Mouse (Mus musculus) heart, embryonic 14.5 days (tissue): ENCODE measurements around the gene Kat5. TPM values are rescaled to one million over a fixed set of nuclear protein-coding genes. Genes with fewer than 3 reads are reported as not detected.

ENCODE experiments used
- ATAC-seq: fragments of 200-750 bp; cut with Nextera tagmentation; 2 replicates; pipeline ENCODE4 v1.8.0; 2017; ENCODE audit warnings: low read depth, moderate TSS enrichment; ENCODE audit not compliant: insufficient number of reproducible peaks, insufficient read depth, low FRiP score
- H3K27ac ChIP-seq, 2 experiments: fragments of 200-500 bp in 1 of 2; fragments of 300-500 bp in 1 of 2; sonication (generic) in 1 of 2; replicated peaks in 1 of 2; 2 replicates each; pipeline ENCODE4 v1.5.1; 2012 to 2014; ENCODE audit warnings: low read depth in 2 of 2, low read length in 2 of 2, control low read depth in 1 of 2, mild to moderate bottlenecking in 1 of 2, mixed read lengths in 1 of 2; ENCODE audit not compliant: control insufficient read depth in 1 of 2, insufficient read depth in 1 of 2
- H3K27me3 ChIP-seq: fragments of 300-500 bp; sonication (generic); 2 replicates; pipeline ENCODE4 v1.6.1; 2014; ENCODE audit warnings: mild to moderate bottlenecking, low read length, control low read depth; ENCODE audit not compliant: control insufficient read depth, insufficient read depth
- H3K36me3 ChIP-seq: fragments of 300-500 bp; sonication (generic); 2 replicates; pipeline ENCODE4 v1.6.1; 2014; ENCODE audit warnings: mild to moderate bottlenecking, control low read depth, low read length, mixed read lengths; ENCODE audit not compliant: control insufficient read depth, insufficient read depth
- H3K4me1 ChIP-seq, 2 experiments: fragments of 200-500 bp in 1 of 2; fragments of 300-500 bp in 1 of 2; sonication (generic) in 1 of 2; 2 replicates each; pipeline ENCODE4 v1.6.1; 2012 to 2014; ENCODE audit warnings: low read length in 2 of 2, control low read depth in 1 of 2, mixed read lengths in 1 of 2; ENCODE audit not compliant: control insufficient read depth in 2 of 2, insufficient read depth in 2 of 2
- H3K4me2 ChIP-seq: fragments of 300-500 bp; sonication (generic); 2 replicates; pipeline ENCODE4 v1.6.1; 2014; ENCODE audit warnings: mild to moderate bottlenecking, low read length
- H3K4me3 ChIP-seq, 2 experiments: fragments of 200-500 bp in 1 of 2; fragments of 300-500 bp in 1 of 2; sonication (generic) in 1 of 2; 2 replicates each; pipeline ENCODE4 v1.5.1; 2012 to 2014; ENCODE audit warnings: low read length in 2 of 2, mild to moderate bottlenecking in 2 of 2, control low read depth in 1 of 2, low read depth in 1 of 2, moderate library complexity in 1 of 2; ENCODE audit not compliant: control insufficient read depth in 1 of 2, insufficient read depth in 1 of 2
- H3K9ac ChIP-seq: fragments of 300-500 bp; sonication (generic); 2 replicates; pipeline ENCODE4 v1.6.1; 2014; ENCODE audit warnings: mild to moderate bottlenecking, low read length
- H3K9me3 ChIP-seq: fragments of 300-500 bp; sonication (generic); 2 replicates; pipeline ENCODE4 v1.6.1; 2016; ENCODE audit warnings: low read length, control low read depth; ENCODE audit not compliant: control insufficient read depth
- WGBS: fragments of 180-500 bp; shearing (Covaris S2); extraction: QIAGEN DNeasy Blood & Tissue Kit; methylation state at CpG from one replicate; pipeline ENCODE4 v1.1.7; 2014; 5-methylcytosine and 5-hydroxymethylcytosine counted together
- polyA plus RNA-seq: library from polyadenylated mRNA; unstranded; fragments of >200 nt; fragmentation: Nextera tagmentation; extraction: Ambion mirVana; gene quantifications from 2 replicates; pipeline ENCODE4 v1.2.1, GENCODE M21; 2014

Kat5 gene
- polyA plus RNA-seq, 1 experiment from 2014 or later = 20.0 TPM

DNA sequence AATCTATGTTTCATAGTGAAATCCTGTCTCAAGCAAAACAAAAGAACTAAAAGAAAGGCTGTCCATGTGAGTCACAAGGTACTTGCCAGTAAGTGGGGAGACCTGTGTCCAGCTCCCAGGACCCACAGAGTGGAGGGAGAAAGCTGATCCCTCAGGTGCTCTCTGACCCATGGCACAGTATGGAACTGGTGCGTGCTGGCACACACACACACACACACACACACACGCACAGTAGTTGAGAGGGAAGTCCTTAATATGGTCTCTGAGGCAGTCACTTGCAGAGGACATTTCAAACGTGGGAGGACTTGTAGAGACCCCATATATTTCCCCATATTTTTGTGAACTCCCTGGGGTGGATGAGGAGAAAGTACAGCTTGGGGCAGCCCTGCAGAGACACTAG is 48.2 kb downstream of the Kat5 start:
- H3K4me3 ChIP-seq = no peak overlapping the region
- no peak overlapping the region for H3K27ac ChIP-seq
- H3K9me3 ChIP-seq = no peaks in the 10 kb centered on the region
- H3K9ac ChIP-seq = no peak overlapping the region
- no peaks in the 10 kb centered on the region for H3K36me3 ChIP-seq
- WGBS = 43% methylated on average over 3 of the region's 3 CpGs
- no peak for ATAC-seq
- no peak overlapping the region for H3K4me2 ChIP-seq
- H3K4me1 ChIP-seq = peaks cover 6 to 20% of the 10 kb centered on the region in 2 experiments
- peaks cover 86% of the 10 kb centered on the region for H3K27me3 ChIP-seq

GRCm38 (mm10) chr19:5561252-5561790 is 48.7 kb downstream of the Kat5 start:
- Histone ChIP-seq H3K27ac (no peak overlapping the region), H3K36me3 (no peaks in the 10 kb centered on the region), H3K4me2 (peak overlapping the region; percentile 75), H3K4me3 (0 out of 4 replicates have a peak overlapping the region, but pooled peaks of 1 of the 2 experiments have one; percentile 49), H3K9ac (no peak overlapping the region), H3K27me3 (peaks cover 89% of the 10 kb centered on the region), H3K9me3 (no peaks in the 10 kb centered on the region), H3K4me1 (peaks cover 6 to 16% of the 10 kb centered on the region in 2 experiments)
- 13% methylated on average over 10 of the region's 10 CpGs for WGBS
- no peak for ATAC-seq

- WGBS = 2% methylated on average over 57 of the region's 57 CpGs
- H3K9ac ChIP-seq = peak within 1 kb of the TSS; percentile 21
- H3K27ac ChIP-seq = no peak within 1 kb of the TSS
- peaks cover 90% of the 10 kb centered on the region for H3K27me3 ChIP-seq
- no peaks in the 10 kb centered on the region for H3K36me3 ChIP-seq
- peaks cover 6 to 16% of the 10 kb centered on the region in 2 experiments for H3K4me1 ChIP-seq
- no peaks in the 10 kb centered on the region for H3K9me3 ChIP-seq
- ATAC-seq = no peak
- peak within 1 kb of the TSS; percentile 75 for H3K4me2 ChIP-seq
- peak within 1 kb of the TSS; percentile 32 to 49 for H3K4me3 ChIP-seq
These were observed 49.5 kb downstream of the Kat5 start, which contains the start of gene Ovol1 for GRCm38 (mm10) chr19:5560457-5561041. Ovol1 (minus strand) TSS chr19:5560646.

DNA sequence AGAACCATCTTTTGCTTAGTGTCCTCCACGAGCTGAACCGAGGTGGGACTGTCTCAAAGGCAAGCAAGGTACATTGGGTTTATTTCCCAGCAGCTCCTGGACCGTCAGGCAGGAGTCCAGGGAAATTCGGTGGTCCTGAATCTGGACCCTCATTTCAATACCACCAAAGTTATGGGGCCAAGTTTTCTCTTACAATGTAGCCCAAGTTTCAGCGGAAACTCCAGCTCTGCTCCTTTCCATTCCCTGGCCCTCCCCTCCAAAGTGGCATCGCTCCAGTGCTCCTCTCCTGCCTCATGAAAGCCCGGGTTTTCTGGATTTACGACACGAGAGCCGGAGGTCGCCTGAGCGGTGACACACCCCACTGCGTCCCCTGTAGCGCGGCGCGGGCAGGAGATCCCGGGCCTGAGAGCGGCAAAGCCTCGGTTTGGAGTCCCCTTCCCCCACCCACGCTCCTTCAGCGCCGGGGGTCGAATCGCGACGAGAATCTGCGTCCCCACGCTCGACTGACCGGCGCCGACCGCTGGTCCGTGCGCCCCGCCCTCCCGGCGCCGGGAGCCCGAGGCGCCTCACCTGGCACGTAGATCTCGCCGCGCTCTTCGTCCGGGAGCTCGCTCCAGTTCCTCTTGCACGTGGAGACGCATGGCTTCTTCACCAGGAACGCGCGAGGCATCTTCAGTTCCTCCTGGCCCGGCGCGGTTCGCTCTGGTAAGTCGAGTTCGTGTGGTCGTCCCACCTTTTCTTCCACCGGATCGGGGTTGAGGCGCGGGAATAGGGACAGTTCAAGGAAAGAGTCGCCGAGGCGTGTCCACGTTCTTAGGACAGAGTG is 50.2 kb downstream of the Kat5 start:
- Histone ChIP-seq H3K9me3 (no peaks in the 10 kb centered on the region), H3K4me2 (peak overlapping the region; percentile 75), H3K36me3 (no peaks in the 10 kb centered on the region), H3K27me3 (peaks cover 88% of the 10 kb centered on the region), H3K4me3 (peak overlapping the region; percentile 32 to 49), H3K9ac (peak overlapping the region; percentile 21), H3K4me1 (peaks cover 6 to 16% of the 10 kb centered on the region in 2 experiments), H3K27ac (no peak overlapping the region)
- WGBS = under 1% methylated on average over 69 of the region's 69 CpGs
- no peak for ATAC-seq

GRCm38 (mm10) chr19:5559229-5559628 is 50.8 kb downstream of the Kat5 start:
- Histone ChIP-seq H3K27ac (no peak overlapping the region), H3K27me3 (peaks cover 81% of the 10 kb centered on the region), H3K9me3 (no peaks in the 10 kb centered on the region), H3K4me3 (peak overlapping the region in 1 of 2 experiments; percentile 49; a peak in 1 of 4 replicates), H3K36me3 (no peaks in the 10 kb centered on the region), H3K9ac (no peak overlapping the region), H3K4me1 (peaks cover 6 to 16% of the 10 kb centered on the region in 2 experiments), H3K4me2 (peak overlapping the region; percentile 75)
- no peak for ATAC-seq
- 20% methylated on average over 8 of the region's 8 CpGs for WGBS

DNA sequence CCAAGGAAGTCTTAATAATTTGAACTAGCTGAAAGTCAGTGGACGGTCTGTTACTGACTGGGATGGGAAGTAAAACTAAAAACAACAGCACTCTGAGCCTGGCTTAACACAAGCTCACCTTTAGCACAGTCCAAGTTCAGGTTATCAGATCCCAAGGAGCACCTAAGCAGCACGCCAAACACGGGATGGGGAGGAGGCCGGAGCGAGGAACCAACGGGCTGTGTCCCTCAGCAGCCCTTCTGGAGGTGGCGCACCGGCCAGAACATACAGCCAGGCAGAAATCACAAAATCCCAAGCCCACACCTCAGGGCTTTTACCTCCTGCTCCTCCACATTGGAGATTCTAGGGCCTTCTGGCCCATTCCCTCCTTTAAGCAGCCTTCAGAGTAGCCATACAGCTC is 51.3 kb downstream of the Kat5 start:
- Histone ChIP-seq H3K9me3 (no peaks in the 10 kb centered on the region), H3K4me1 (peaks cover 6 to 16% of the 10 kb centered on the region in 2 experiments), H3K36me3 (no peaks in the 10 kb centered on the region), H3K27ac (no peak overlapping the region), H3K4me2 (no peak overlapping the region), H3K27me3 (peaks cover 77% of the 10 kb centered on the region), H3K4me3 (no peak overlapping the region), H3K9ac (no peak overlapping the region)
- WGBS = 67% methylated on average over 8 of the region's 8 CpGs
- no peak for ATAC-seq

DNA sequence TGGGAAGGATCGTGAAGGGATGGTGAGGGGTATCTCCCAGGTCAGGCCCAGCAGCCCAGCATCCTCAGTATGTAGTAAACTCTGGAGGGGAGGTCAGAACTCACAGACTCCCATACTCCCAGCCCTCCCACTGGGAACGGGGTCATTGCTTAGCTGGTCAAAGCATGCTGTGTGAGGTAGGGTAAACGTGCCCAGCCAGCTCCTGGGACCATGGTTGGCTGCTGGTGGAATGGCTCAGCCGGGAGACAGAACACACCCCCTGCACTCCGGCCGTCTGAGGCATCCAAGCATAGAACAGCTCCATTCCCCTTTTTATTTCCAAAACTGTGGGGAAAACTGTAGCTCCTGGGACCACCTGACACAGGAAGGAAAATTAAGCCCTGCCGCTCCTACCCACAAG is 51.9 kb downstream of the Kat5 start:
- no peak overlapping the region for H3K4me2 ChIP-seq
- no peak overlapping the region for H3K9ac ChIP-seq
- no peak for ATAC-seq
- peaks cover 71% of the 10 kb centered on the region for H3K27me3 ChIP-seq
- H3K36me3 ChIP-seq = no peaks in the 10 kb centered on the region
- H3K27ac ChIP-seq = no peak overlapping the region
- no peak overlapping the region for H3K4me3 ChIP-seq
- 46% methylated on average over 7 of the region's 7 CpGs for WGBS
- no peaks in the 10 kb centered on the region for H3K9me3 ChIP-seq
- peaks cover 6 to 16% of the 10 kb centered on the region in 2 experiments for H3K4me1 ChIP-seq
